Mouse (Mus musculus) testis, adult 2 months (tissue): ENCODE measurements at regions not wholly inside any gene's neighbourhood (a gene's known extent, or its start where the extent isn't known, plus 50 kb on each side); places are given as distances from the start of the nearest gene placed in this dataset.

Experiments used
- H3K27ac ChIP-seq: fragments of 200-500 bp; 2 replicates; pipeline ENCODE4 v1.5.1; 2012; ENCODE audit warnings: low read depth, low read length; ENCODE audit not compliant: control insufficient read depth, insufficient read depth
- H3K27me3 ChIP-seq: fragments of 200-500 bp; 2 replicates; pipeline ENCODE4 v1.6.1; 2012; ENCODE audit warnings: mild to moderate bottlenecking, low read length, moderate library complexity; ENCODE audit not compliant: control insufficient read depth, insufficient read depth
- H3K36me3 ChIP-seq: fragments of 200-500 bp; 2 replicates; pipeline ENCODE4 v1.6.1; 2012; ENCODE audit warnings: mild to moderate bottlenecking, low read length; ENCODE audit not compliant: control insufficient read depth, insufficient read depth
- H3K4me1 ChIP-seq: fragments of 200-500 bp; 2 replicates; pipeline ENCODE4 v1.6.1; 2012; ENCODE audit warnings: low read length; ENCODE audit not compliant: control insufficient read depth, insufficient read depth
- H3K4me3 ChIP-seq: fragments of 200-500 bp; 2 replicates; pipeline ENCODE4 v1.5.1; 2012; ENCODE audit warnings: low read depth, mild to moderate bottlenecking, low read length, moderate library complexity, mixed read lengths; ENCODE audit not compliant: control insufficient read depth
- CTCF ChIP-seq: fragments of 200-500 bp; IDR thresholded peaks from 2 replicates; pipeline ENCODE4 v1.5.1; 2012; ENCODE audit warnings: low read depth, mild to moderate bottlenecking, inconsistent platforms, low read length, moderate library complexity; ENCODE audit not compliant: control insufficient read depth, insufficient read depth, insufficient replicate concordance
- POLR2A ChIP-seq: fragments of 200-500 bp; IDR thresholded peaks from 2 replicates; pipeline ENCODE4 v1.6.1; 2012; ENCODE audit warnings: low read depth, mild to moderate bottlenecking, inconsistent platforms, low read length, moderate library complexity; ENCODE audit not compliant: control insufficient read depth

DNA sequence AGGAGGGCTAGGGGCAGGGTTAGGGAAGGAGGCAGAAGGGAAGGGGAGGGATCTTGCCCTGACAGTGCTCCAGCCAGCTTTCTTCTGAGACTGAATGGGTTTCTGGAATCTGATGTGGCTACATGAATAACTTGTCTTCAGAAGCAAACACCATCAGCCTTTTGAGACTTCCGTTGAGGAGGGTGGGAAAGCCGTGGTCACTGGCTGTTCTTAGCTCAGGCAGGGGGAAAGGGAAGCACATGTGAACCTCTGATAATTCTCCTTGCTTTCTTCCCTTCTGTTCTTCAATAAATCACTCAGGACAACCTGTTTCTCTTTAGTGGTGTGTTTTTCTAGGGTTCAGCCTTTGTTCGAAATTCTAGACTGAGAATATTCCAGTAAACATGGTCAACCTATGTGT, 148.9 kb downstream of the Bcl11a start:
- TF ChIP-seq CTCF (no peak), POLR2A (no peak)

DNA sequence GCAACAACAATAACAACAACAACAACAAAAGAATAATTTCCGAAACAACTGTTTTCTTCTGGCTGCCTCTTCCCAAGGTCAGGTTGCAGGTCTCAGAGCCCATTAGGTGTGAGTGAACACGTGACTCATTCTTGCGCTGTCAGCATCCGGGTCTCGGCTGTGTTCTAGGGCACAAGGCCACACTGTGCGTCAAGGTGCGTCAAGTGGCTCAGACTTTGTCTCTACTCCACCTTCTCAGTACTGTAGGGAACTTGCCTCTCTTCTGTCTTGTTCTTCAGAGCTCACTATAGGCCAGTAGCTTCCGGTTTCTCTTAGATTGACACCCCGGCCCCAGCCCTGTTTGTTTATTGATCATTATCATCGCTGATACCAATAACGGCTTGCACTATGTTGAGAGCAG, 155.5 kb downstream of the Bcl11a start:
- TF ChIP-seq CTCF (no peak), POLR2A (no peak)
- no peaks in the 10 kb centered on the region for H3K27me3 ChIP-seq
- H3K27ac ChIP-seq: no peak overlapping the region
- no peaks in the 10 kb centered on the region for H3K36me3 ChIP-seq
- H3K4me3 ChIP-seq: no peak overlapping the region
- no peaks in the 10 kb centered on the region for H3K4me1 ChIP-seq

More for the DNA sequence above, 148.9 kb downstream of the Bcl11a start:
- H3K27ac ChIP-seq: no peak overlapping the region
- H3K36me3 ChIP-seq: no peaks in the 10 kb centered on the region
- no peak overlapping the region for H3K4me3 ChIP-seq
- H3K4me1 ChIP-seq: no peaks in the 10 kb centered on the region
- no peaks in the 10 kb centered on the region for H3K27me3 ChIP-seq

DNA sequence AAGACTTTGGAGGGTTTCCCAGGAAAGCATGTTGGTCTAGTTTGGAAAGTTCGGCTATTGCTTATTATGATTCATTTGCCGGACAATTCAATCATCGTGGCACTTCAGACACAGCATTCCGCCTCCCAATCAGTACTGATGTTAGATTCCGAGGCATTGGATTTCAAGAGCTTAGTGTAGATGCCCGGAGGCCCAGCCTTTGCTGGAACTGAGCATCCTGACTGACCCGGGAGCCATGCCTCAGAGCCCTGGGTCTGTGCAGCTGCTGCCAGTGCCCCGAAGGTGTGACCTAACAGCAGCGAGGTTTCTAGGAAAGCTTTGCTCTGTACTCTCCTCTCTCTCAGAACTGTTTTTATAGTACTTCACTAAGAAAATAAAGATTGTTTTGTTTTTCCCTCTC, 156.0 kb downstream of the Bcl11a start:
- TF ChIP-seq POLR2A: no peak
- no peaks in the 10 kb centered on the region for H3K4me1 ChIP-seq
- H3K36me3 ChIP-seq: no peaks in the 10 kb centered on the region
- no peak overlapping the region for H3K4me3 ChIP-seq
- H3K27ac ChIP-seq: no peak overlapping the region
- no peaks in the 10 kb centered on the region for H3K27me3 ChIP-seq

- no peaks in the 10 kb centered on the region for H3K27me3 ChIP-seq
These were observed 156.6 kb downstream of the Bcl11a start for GRCm38 (mm10) chr11:24234422-24234821.

DNA sequence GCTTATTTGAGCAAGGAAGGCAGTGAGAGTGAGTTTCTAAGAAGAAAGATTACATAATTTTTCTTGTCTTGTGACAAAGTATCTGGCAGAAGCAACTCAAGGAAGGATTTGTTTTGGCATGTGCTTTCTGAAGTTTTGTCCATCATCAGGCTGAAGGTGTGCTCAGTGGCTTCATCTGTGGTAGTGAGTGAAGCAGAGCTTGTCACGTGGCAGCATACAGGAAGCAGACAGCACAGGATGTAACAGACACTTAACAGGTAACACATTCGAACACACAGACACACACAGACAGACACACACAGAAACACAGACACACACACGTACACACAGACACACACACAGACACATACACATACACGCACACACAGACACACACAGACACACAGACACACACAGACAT, 157.5 kb downstream of the Bcl11a start:
- TF ChIP-seq CTCF (no peak), POLR2A (no peak)
- Histone ChIP-seq H3K27me3 (no peaks in the 10 kb centered on the region), H3K4me1 (no peaks in the 10 kb centered on the region), H3K27ac (no peak overlapping the region), H3K36me3 (no peaks in the 10 kb centered on the region), H3K4me3 (no peak overlapping the region)

More at GRCm38 (mm10) chr11:24234422-24234821, 156.6 kb downstream of the Bcl11a start:
- Histone ChIP-seq H3K27ac (no peak overlapping the region), H3K4me3 (no peak overlapping the region), H3K36me3 (no peaks in the 10 kb centered on the region), H3K4me1 (no peaks in the 10 kb centered on the region)
- no peak for TF ChIP-seq POLR2A
- no peak for TF ChIP-seq CTCF

DNA sequence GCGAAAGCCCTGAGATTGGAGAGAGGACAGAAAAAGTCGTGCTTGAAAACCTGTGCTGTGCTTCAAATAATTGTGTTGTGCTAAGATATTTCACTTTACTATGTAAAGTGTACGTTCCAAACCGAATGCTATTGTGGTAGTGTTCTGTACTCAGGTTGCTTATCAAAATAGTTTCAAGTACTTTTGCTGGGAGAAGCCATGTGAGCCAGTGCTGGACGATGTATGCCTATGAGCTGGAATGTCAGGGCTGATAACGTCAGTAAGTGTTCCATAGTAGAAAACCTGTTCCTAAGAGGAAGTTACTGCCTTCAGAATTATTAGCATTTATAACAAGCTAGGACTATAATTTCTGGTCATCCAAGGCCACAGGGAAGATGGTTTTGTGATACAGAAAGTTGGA, 161.8 kb downstream of the Bcl11a start:
- TF ChIP-seq POLR2A: no peak
- TF ChIP-seq CTCF: no peak
- Histone ChIP-seq H3K4me3 (no peak overlapping the region), H3K27ac (no peak overlapping the region), H3K4me1 (no peaks in the 10 kb centered on the region), H3K27me3 (no peaks in the 10 kb centered on the region), H3K36me3 (no peaks in the 10 kb centered on the region)

DNA sequence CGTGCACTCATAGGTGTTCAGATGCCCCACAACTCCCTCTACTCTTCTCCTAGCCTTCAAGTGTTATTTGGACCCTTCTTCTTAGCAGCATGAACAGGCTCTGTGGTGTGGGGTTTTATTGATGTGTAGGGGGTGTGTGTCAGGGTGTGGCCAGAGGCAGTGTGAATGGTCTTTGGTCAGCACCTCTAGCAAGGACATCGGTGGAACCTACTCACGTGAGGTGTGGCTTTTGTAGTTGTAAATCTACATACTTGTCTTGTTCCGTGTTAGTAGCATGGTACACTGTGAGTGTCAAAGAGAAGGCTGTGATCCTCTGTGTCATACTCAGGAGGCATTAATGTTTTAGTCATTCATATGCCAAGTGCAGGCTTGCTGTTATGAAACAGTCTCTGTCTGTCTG, 164.2 kb downstream of the Bcl11a start:
- Histone ChIP-seq H3K4me1 (no peaks in the 10 kb centered on the region), H3K36me3 (no peaks in the 10 kb centered on the region), H3K4me3 (no peak overlapping the region), H3K27ac (no peak overlapping the region), H3K27me3 (no peaks in the 10 kb centered on the region)
- TF ChIP-seq CTCF (no peak), POLR2A (no peak)

GRCm38 (mm10) chr11:24242888-24243287, 165.0 kb downstream of the Bcl11a start:
- H3K4me3 ChIP-seq: no peak overlapping the region
- H3K27me3 ChIP-seq: no peaks in the 10 kb centered on the region
- no peak for TF ChIP-seq CTCF
- TF ChIP-seq POLR2A: no peak
- no peaks in the 10 kb centered on the region for H3K36me3 ChIP-seq
- H3K4me1 ChIP-seq: no peaks in the 10 kb centered on the region
- no peak overlapping the region for H3K27ac ChIP-seq
